Mouse (Mus musculus) colon, adult 2 months (tissue): ENCODE results near the gene Mapk12. TPM values are rescaled to one million over a fixed set of nuclear protein-coding genes. Genes with fewer than 3 reads are reported as not detected.

Source experiments
- polyA plus RNA-seq: library from polyadenylated mRNA; depleted of rRNA; stranded (reverse); fragments of >200 nt; gene quantifications from 2 replicates; pipeline ENCODE4 v1.2.3, GENCODE M21; 2012; rRNA removed

The Mapk12 gene
- polyA plus RNA-seq, result 4.7 and 4.8 TPM in 2 replicates

DNA sequence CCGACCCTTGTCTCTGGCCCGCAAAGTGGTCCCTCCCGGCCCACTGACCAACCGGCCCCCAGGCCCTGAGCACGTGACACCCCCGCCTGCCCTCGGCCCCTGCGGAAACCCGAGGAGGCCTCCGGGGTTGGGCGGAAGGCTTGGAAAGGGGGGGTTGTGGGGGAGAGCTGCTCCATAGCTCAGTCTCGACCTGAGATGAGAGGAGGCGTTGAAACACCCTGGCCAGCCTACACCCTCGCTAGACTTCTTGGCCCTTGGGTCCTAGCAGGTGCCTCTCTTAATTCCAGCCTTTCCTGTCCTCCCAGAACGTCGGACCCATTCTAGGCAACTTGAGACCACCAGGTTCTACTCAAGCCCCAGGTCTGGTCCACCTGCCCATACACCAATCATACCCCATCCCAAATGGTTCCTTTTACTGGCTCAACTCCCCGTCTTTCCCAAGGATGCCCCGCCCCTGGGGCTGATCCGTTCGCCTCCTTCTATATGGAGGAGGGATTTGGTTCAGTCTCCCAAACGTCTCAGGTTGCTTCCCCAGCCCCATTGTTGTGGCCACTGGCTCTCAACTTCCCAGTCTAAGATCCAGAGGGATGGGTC, at the start of gene Mapk12:
Mapk12 (minus strand) TSS at position 45 of the 594 bp plus-strand sequence.

GRCm38 (mm10) chr15:89180571-89181229, 40.2 kb upstream of the Mapk12 start, which contains the start of gene Plxnb2:
Gene Plxnb2, minus strand, starts transcription at chr15:89180788.

DNA sequence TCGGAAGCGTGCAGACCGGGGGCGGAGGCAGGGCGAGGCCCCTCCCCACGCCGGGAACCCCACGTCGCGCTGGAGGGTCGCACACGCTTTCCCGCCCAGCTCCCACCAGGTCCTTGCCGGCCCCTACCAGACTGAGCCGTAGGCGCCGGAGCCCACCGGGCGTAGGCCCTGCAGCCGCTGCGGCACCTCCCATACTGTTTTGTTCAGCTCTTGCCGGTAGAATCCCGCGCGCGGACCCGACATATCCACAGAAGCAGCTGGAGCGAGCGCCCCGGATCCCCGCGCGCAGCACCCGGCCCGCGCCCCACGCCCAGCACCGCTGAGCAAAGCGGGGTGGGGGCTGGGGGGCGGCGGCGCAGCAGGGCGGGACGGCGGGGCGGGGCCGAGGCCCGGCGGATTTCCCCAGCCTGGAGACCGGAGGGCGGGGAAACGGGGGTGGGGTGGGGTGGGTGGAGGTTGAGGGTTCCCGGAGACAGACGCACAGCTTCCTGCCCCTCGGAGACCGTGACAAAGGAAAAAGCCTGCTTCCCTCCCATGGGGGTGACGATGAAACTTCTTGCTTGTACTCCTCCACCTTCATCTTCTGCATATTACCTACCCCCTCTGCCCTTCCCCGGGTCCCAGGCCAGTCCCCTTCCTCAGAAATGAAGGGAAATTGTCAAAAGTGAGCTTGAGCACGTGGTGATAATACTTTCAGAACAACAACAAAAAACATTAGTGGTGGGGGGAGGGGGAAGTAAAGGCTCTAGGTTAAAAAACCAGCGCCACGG, 9.0 kb upstream of the Mapk12 start, which contains the start of gene Mapk11:
Mapk11 (minus strand) TSS at position 358 of the 770 bp plus-strand sequence.

DNA sequence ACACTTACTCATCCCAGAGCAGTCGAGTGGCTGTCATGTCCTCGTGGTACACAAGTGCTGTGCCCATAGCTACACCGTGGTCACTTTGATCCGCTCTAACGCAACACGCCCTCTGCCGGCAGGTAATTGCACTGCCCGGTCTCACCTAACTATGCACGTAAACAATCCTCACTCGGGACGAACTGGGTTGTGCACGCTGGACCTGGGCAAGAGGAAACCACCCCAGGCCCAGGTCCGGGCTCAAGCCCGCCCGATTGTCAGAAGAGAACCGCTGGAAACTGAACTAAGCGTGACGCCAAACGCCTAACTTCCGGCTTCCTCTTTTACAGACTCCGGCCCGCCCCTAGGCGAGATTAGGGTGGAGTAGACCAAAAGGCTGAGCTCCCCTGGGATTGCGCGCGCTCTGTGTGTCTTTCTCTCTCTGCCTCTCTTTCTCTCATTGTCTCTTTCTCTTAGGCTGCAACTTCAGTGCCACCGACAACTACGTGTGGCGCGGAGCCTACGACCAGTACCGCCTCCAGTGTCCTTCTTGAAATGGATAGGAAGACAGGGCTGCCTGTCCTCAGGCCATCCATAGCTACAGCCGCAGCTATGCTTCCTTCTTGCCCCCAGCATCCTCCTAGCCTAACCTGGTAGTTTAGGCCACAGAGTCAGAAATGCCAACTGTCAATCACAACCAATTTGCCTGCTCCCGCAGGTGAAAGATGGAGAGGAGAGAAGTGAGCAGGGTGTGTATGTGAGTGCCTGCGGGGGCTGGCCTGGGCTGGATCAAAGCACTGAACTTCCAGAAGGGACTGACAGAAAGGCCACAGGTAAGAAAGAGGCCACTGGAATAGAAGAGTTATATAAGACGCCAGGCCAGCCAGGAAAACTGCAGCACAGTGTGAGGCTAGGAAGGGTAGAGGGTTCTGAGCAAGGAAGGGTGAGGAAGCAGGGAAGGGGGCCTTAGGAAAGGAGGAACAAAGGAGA, 11.8 kb downstream of the Mapk12 start, which contains the start of gene Hdac10:
Hdac10 (minus strand) TSS at position 319 of the 969 bp plus-strand sequence.

DNA sequence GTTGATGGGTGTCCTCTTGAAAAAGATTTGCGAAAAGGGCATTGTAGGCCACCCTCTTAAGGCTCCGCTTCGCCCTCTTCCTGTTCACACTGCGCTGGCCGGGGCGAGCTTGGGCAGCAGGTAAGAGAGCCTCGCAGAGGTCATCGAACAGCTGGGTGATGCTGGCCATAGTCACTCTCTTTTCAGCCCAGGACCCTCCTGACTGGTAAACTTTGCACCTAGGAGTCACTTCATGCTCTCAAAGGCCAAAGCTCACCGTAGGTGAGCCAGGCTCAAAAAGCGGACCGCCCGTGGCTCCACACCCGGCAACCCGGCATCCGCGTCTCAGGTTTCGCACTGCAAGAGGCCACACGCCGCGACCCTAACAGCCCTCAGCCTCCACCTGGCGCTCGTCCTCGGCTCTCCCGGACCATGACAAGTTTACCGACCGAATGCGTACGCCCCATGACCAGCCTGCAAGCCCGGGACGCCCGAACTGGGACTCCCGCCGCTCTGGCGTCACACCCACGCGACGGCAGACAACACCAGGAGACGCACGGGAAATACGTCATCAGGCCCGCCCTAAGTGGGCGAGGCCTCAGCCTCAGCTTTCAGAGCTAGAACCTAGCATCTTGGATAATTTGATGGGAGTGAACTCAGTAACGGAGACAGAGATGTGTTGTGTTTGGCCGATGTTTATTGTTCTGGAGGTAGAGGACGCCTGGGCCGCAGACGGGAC, 17.7 kb downstream of the Mapk12 start, which contains the start of gene Tubgcp6:
Tubgcp6 (minus strand) TSS at position 464 of the 718 bp plus-strand sequence.

DNA sequence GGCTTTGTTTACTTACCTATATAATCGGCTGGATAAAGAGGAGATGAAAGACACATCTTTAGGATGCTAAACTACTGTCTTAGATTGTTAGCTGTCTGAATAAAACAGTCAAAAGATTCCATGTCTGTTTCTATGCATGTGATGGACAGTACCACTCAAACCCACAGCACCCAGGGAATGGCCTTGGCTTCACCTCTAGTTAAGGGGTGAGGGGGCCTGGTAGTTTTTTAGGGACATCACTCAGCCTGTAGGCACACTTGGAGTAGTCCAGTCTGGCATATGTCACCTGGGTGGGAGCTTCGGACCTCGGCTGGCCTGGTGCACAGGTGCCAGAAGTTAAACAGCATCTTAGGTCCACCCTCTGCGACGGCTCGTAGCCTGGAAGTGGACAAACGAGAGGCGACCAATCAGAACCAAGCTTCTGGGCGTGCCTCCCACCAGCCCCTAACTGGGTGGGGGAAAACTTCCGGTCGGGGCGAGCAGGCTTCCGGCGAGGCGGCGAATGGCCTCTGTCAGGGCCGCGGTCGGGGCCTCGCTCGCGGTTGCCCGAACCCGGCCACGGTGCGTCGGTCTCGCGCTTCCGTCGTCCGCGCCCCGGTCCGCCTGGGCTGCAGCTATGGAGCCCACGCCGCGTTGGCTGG, 51.8 kb downstream of the Mapk12 start, which contains the start of gene Selenoo:
Selenoo (plus strand) TSS at position 478 of the 641 bp plus-strand sequence.

Other genes starting within 250 kb of the Mapk12 start
- gene Ttll8, start 186.3 kb downstream of the Mapk12 start, polyA plus RNA-seq, result not detected in 2 replicates
- gene Mlc1, start 161.7 kb downstream of the Mapk12 start, polyA plus RNA-seq, result not detected in 2 replicates
- not detected in 2 replicates for gene Mov10l1, start 157.8 kb downstream of the Mapk12 start, polyA plus RNA-seq
- gene Panx2, start 81.0 kb downstream of the Mapk12 start, polyA plus RNA-seq, result 0.36 and 0.52 TPM in 2 replicates
- gene Trabd, start 65.6 kb downstream of the Mapk12 start, polyA plus RNA-seq, result 79.8 and 87.2 TPM in 2 replicates
- gene Selenoo, start 51.6 kb downstream of the Mapk12 start, polyA plus RNA-seq, result 66.7 and 76.7 TPM in 2 replicates
- gene Tubgcp6, start 17.6 kb downstream of the Mapk12 start, polyA plus RNA-seq, result 27.6 and 29.1 TPM in 2 replicates
- 34.5 and 42.0 TPM in 2 replicates for gene Hdac10, start 12.0 kb downstream of the Mapk12 start, polyA plus RNA-seq
- gene Mapk11, start 8.9 kb upstream of the Mapk12 start, polyA plus RNA-seq, result 3.1 and 3.6 TPM in 2 replicates
- gene Plxnb2, start 40.1 kb upstream of the Mapk12 start, polyA plus RNA-seq, result 407 and 411 TPM in 2 replicates
- 13.8 and 18.4 TPM in 2 replicates for gene Dennd6b, start 55.8 kb upstream of the Mapk12 start, polyA plus RNA-seq
- gene Ppp6r2, start 70.8 kb upstream of the Mapk12 start, polyA plus RNA-seq, result 241 and 282 TPM in 2 replicates
- 227 and 272 TPM in 2 replicates for gene Sbf1, start 174.6 kb upstream of the Mapk12 start, polyA plus RNA-seq
- gene Adm2, start 182.0 kb upstream of the Mapk12 start, polyA plus RNA-seq, result 0.30 and 1.4 TPM in 2 replicates
- 0.20 TPM in 1 of 2 replicates, not detected in the other for gene Miox, start 193.7 kb upstream of the Mapk12 start, polyA plus RNA-seq
- gene Lmf2, start 215.0 kb upstream of the Mapk12 start, polyA plus RNA-seq, result 43.5 and 43.9 TPM in 2 replicates
- gene Ncaph2, start 215.0 kb upstream of the Mapk12 start, polyA plus RNA-seq, result 122 and 131 TPM in 2 replicates
- 52.1 and 55.9 TPM in 2 replicates for gene Sco2, start 233.1 kb upstream of the Mapk12 start, polyA plus RNA-seq
- 8.3 and 8.6 TPM in 2 replicates for gene Tymp, start 236.3 kb upstream of the Mapk12 start, polyA plus RNA-seq
- gene Odf3b, start 238.6 kb upstream of the Mapk12 start, polyA plus RNA-seq, result 48.4 and 50.3 TPM in 2 replicates
- gene Klhdc7b, start 244.2 kb upstream of the Mapk12 start, polyA plus RNA-seq, result 0.27 and 0.44 TPM in 2 replicates